Mouse (Mus musculus): ENCODE measurements around the gene Camkk1. TPM values are rescaled to one million over a fixed set of nuclear protein-coding genes. Genes with fewer than 3 reads are reported as not detected.

The Camkk1 gene
- total and polyA plus RNA-seq, 2 experiments from 2014 or later, result 0.68 to 4.9 TPM

- H3K36me3 ChIP-seq (replicated peaks; ENCODE audit: control insufficient read depth, insufficient read depth, low read length), result no peaks in the 10 kb centered on the region
- no peak overlapping the region for H3K4me2 ChIP-seq (ENCODE audit: low read depth, low read length)
- no peak overlapping the region for H3K4me3 ChIP-seq (ENCODE audit: low read depth, low read length)
- TF ChIP-seq CTCF (IDR thresholded peaks at IDR 0.05; ENCODE audit: low read depth) (no peak), EP300 (IDR thresholded peaks at IDR 0.05; ENCODE audit: low read depth) (no peak)
- no peak for ATAC-seq (ENCODE audit: insufficient read depth, low read depth)
- 84% methylated on average over 2 of the region's 2 CpGs for WGBS
- no peak for DNase-seq (ENCODE audit: low spot score)
- H3K9me3 ChIP-seq (replicated peaks; ENCODE audit: control insufficient read depth, low read length), result no peaks in the 10 kb centered on the region
- no peak overlapping the region for H3K27ac ChIP-seq (ENCODE audit: low read depth)
- H3K4me1 ChIP-seq (ENCODE audit: control insufficient read depth, insufficient read depth), result peaks cover 28% of the 10 kb centered on the region
- no peaks in the 10 kb centered on the region for H3K27me3 ChIP-seq (ENCODE audit: control insufficient read depth, insufficient read depth, low read length)
- H3K9ac ChIP-seq (replicated peaks; ENCODE audit: low read depth, low read length), result no peak overlapping the region
Observed at GRCm38 (mm10) chr11:72996781-72997180, 22.0 kb upstream of the Camkk1 start.

GRCm38 (mm10) chr11:72997529-72998326 is 21.1 kb upstream of the Camkk1 start:
- Histone ChIP-seq H3K9ac (replicated peaks; ENCODE audit: low read depth, low read length) (no peak overlapping the region), H3K27ac (ENCODE audit: low read depth) (no peak overlapping the region), H3K36me3 (replicated peaks; ENCODE audit: control insufficient read depth, insufficient read depth, low read length) (no peaks in the 10 kb centered on the region), H3K9me3 (replicated peaks; ENCODE audit: control insufficient read depth, low read length) (no peaks in the 10 kb centered on the region), H3K4me2 (ENCODE audit: low read depth, low read length) (no peak overlapping the region), H3K4me1 (ENCODE audit: control insufficient read depth, insufficient read depth) (peaks cover 28% of the 10 kb centered on the region), H3K4me3 (ENCODE audit: low read depth, low read length) (no peak overlapping the region), H3K27me3 (ENCODE audit: control insufficient read depth, insufficient read depth, low read length) (no peaks in the 10 kb centered on the region)
- 52% methylated on average over 13 of the region's 13 CpGs for WGBS
- TF ChIP-seq EP300 (IDR thresholded peaks at IDR 0.05; ENCODE audit: low read depth), result no peak
- TF ChIP-seq CTCF (IDR thresholded peaks at IDR 0.05; ENCODE audit: low read depth), result no peak
- DNase-seq (ENCODE audit: low spot score) (no peak), ATAC-seq (ENCODE audit: insufficient read depth, low read depth) (no peak)

- no peak within 1 kb of the TSS for H3K27ac ChIP-seq (ENCODE audit: low read depth)
- H3K9ac ChIP-seq (replicated peaks; ENCODE audit: low read depth, low read length), result no peak within 1 kb of the TSS
- DNase-seq (ENCODE audit: low spot score) (no peak), ATAC-seq (ENCODE audit: insufficient read depth, low read depth) (peak; percentile 55)
- no peak within 1 kb of the TSS for H3K4me2 ChIP-seq (ENCODE audit: low read depth, low read length)
- no peaks in the 10 kb centered on the region for H3K9me3 ChIP-seq (replicated peaks; ENCODE audit: control insufficient read depth, low read length)
- H3K4me1 ChIP-seq (ENCODE audit: control insufficient read depth, insufficient read depth), result peaks cover 28% of the 10 kb centered on the region
- 30% methylated on average over 8 of the region's 8 CpGs for WGBS
- H3K27me3 ChIP-seq (ENCODE audit: control insufficient read depth, insufficient read depth, low read length), result no peaks in the 10 kb centered on the region
- no peak for TF ChIP-seq CTCF (IDR thresholded peaks at IDR 0.05; ENCODE audit: low read depth)
- no peak for TF ChIP-seq EP300 (IDR thresholded peaks at IDR 0.05; ENCODE audit: low read depth)
- H3K4me3 ChIP-seq (ENCODE audit: low read depth, low read length), result no peak within 1 kb of the TSS
- H3K36me3 ChIP-seq (replicated peaks; ENCODE audit: control insufficient read depth, insufficient read depth, low read length), result no peaks in the 10 kb centered on the region
Observed at GRCm38 (mm10) chr11:72998771-72999170, 20.0 kb upstream of the Camkk1 start, which contains the start of gene P2rx1. Gene P2rx1 (plus strand): TSS chr11:72999103.

- no peaks in the 10 kb centered on the region for H3K9me3 ChIP-seq (replicated peaks; ENCODE audit: control insufficient read depth, low read length)
- no peaks in the 10 kb centered on the region for H3K27me3 ChIP-seq (ENCODE audit: control insufficient read depth, insufficient read depth, low read length)
- no peak overlapping the region for H3K4me3 ChIP-seq (ENCODE audit: low read depth, low read length)
- peaks cover 24% of the 10 kb centered on the region for H3K4me1 ChIP-seq (ENCODE audit: control insufficient read depth, insufficient read depth)
- H3K27ac ChIP-seq (ENCODE audit: low read depth), result no peak overlapping the region
- H3K36me3 ChIP-seq (replicated peaks; ENCODE audit: control insufficient read depth, insufficient read depth, low read length), result no peaks in the 10 kb centered on the region
- ATAC-seq (ENCODE audit: insufficient read depth, low read depth), result peak; percentile 50; the same call in 1 of the 2 replicates
- WGBS, result 7% methylated on average over 6 of the region's 6 CpGs
- H3K4me2 ChIP-seq (ENCODE audit: low read depth, low read length), result no peak overlapping the region
- peak; percentile 98 for TF ChIP-seq CTCF (IDR thresholded peaks at IDR 0.05; ENCODE audit: low read depth)
- no peak for TF ChIP-seq EP300 (IDR thresholded peaks at IDR 0.05; ENCODE audit: low read depth)
- peak; percentile 72 for DNase-seq (ENCODE audit: low spot score)
- no peak overlapping the region for H3K9ac ChIP-seq (replicated peaks; ENCODE audit: low read depth, low read length)
Observed at GRCm38 (mm10) chr11:73001029-73001428, 17.8 kb upstream of the Camkk1 start.

- Histone ChIP-seq H3K27ac (ENCODE audit: low read depth) (peak overlapping the region; percentile 74), H3K4me1 (ENCODE audit: control insufficient read depth, insufficient read depth) (no peaks in the 10 kb centered on the region; the same call in 1 of the 2 replicates), H3K4me2 (ENCODE audit: low read depth, low read length) (no peak overlapping the region), H3K36me3 (replicated peaks; ENCODE audit: control insufficient read depth, insufficient read depth, low read length) (no peaks in the 10 kb centered on the region), H3K9ac (replicated peaks; ENCODE audit: low read depth, low read length) (no peak overlapping the region), H3K4me3 (ENCODE audit: low read depth, low read length) (no peak overlapping the region), H3K27me3 (ENCODE audit: control insufficient read depth, insufficient read depth, low read length) (peaks cover 13% of the 10 kb centered on the region), H3K9me3 (replicated peaks; ENCODE audit: control insufficient read depth, low read length) (no peaks in the 10 kb centered on the region)
- WGBS, result 0% methylated on average over 2 of the region's 2 CpGs
- peak; percentile 94 for TF ChIP-seq CTCF (IDR thresholded peaks at IDR 0.05; ENCODE audit: low read depth)
- no peak for TF ChIP-seq EP300 (IDR thresholded peaks at IDR 0.05; ENCODE audit: low read depth)
- peak; percentile 76 for ATAC-seq (ENCODE audit: insufficient read depth, low read depth)
- peak; percentile 80 for DNase-seq (ENCODE audit: low spot score)
Observed at GRCm38 (mm10) chr11:73006377-73006776, 12.4 kb upstream of the Camkk1 start.
